Mouse (Mus musculus): ENCODE data around the gene Iqcf1.

GRCm38 (mm10) chr9:106469317-106469716, 30.4 kb upstream of the Iqcf1 start:
- TF ChIP-seq POLR2A (IDR thresholded peaks at IDR 0.05; ENCODE audit: borderline replicate concordance, insufficient read depth, low read length): no peak
- no peak for TF ChIP-seq CTCF (IDR thresholded peaks at IDR 0.05; ENCODE audit: borderline replicate concordance, insufficient read depth, low read depth, low read length)

Data from cerebellum, adult 2 months (tissue).